Mouse (Mus musculus) CD4-positive, CD25-positive, alpha-beta regulatory T cell, adult 2 months (primary cell): ENCODE results near the gene Vmn1r63.
"Not testable (repeated sequence)": the region's sequence is repeated elsewhere in the genome, so short reads cannot be mapped to it uniquely, and the experiment has no call there.

Experiments used
- DNase-seq: peaks from one replicate; pipeline ENCODE4 v3.0.0-alpha.2; 2012; ENCODE audit warnings: low read depth, low spot score

Vmn1r63 gene

GRCm38 (mm10) chr7:5805345-5805744 lies at the start of gene Vmn1r63:
Gene Vmn1r63 (minus strand): TSS chr7:5805445.
- DNase-seq, result not testable (repeated sequence)
